Mouse (Mus musculus) B cell, adult 2 months (primary cell): ENCODE results near the gene Ttc7.

ENCODE experiments used
- DNase-seq, 2 experiments: peaks; one replicate each; pipeline ENCODE4 v3.0.0; 2022

Gene Ttc7

GRCm38 (mm10) chr17:87372189-87372588 lies 89.5 kb downstream of the Ttc7 start:
- DNase-seq: no peak

DNA sequence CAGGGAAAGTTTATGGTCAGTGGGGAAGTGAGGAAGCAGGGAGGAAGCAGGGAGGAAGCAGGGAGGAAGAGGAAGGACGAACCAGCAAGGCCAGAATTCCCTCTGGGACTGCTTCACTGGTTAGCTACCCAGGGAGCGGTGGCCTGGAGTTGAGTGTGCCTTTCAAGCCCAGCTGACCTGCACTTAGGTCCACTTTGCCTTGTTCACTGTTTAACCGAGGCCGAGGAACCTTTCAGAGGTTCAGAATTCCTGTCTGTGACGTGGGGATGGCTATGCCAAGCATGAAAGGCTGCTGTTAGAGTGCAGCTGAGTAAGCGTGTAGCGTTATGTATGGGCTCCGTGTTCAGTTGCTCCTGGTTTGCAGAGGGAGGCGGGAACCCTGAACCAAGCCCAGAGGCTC lies 90.6 kb downstream of the Ttc7 start:
- DNase-seq: no peak

DNA sequence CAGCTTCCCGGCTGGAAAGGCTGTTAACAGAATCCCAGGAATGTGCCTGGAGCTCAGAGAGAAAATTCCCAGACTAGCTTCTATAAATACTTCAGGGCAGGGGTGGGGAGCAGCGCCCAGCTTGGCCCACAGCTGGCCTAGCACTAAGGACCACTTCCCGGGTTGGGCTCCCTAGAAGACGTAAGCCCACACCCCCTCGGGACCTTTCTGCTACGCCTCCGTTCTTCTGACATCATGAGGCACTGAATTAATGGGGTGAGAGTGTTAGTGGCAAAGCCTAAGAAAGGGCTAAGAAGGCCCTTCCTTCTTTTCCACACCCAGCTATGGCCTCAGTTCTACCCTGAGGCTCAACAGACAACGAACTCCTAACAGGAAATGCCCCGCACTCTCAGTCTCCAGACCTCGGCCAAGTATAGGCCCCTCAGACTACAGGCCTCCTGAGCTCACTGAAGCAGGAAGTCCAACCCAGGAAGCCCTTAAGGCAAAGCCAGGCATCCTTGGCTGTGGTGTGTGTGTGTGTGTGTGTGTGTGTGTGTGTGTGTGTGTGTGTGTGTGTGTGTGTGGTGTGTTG lies 93.3 kb downstream of the Ttc7 start:
- DNase-seq: peak; percentile 34 to 49

DNA sequence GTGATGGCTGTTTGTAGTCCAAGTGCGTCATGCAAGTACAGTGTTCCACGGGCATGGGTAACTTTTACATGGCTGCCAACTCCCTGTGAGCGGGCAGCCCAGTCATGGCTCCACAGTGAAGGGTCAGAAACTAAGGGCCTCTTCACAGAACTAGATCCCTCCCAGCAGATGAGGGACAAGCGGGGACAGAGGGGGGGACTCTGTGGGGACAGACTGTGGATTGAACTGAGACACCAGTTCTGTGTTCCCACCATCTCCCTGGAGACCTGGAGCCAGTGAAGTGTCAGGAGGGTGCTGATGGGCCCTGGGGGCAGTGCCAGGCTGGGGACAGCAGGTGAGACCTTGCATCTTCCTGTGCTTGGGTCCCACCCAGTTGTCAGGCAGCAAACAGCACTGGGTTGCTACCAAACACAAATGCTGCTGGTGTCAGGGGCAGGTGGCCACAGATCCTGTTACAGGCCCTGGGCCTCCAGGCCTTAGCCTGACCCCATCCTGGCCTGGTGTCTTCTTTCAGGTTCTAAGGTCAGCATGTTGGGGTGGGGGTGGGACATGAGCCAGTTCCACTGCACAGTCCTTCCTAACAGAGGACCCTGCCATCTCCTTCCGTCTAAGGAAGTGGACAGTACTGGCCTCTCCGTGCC lies 94.3 kb downstream of the Ttc7 start:
- DNase-seq: no peak

- DNase-seq: no peak
Observed at GRCm38 (mm10) chr17:87377536-87377935, 94.8 kb downstream of the Ttc7 start.

DNA sequence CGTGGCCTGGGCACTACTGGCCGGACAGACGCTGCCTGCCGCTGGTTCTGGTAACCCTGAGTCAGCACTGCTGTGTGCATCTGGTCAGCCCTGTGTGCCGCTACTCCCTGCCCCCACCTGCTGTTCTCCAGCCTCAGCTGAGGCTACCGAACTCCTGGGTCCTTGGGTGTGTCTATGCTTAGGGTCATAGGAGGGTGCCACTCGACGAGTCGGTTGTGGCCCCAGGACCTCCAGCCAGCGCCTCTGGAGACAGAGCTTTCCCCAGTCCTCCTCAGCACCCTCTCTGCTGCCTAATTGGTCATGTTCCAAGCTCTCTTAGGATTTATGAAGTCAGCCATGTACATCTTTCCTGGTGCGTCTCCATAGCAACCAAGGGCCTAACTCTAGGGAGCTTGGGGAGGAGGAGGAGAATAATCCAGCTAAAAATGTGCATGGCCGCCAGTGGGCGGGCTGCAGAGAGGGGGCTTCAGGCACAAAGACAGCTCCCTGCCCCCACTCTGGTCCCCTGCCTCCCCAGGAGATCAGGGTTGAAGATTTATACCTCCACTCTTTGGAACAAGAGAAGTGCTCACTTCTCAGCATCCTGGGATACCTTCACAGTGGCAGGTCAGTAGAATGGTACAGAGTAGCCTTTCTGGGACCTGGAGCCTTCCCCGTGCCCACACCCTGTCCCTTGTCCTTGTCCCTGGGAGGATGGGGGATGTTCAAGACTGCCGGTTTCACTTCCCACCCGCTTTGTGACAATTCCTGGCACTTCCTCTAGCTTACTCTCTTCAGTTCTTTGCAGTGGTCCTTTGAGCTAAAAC lies 95.9 kb downstream of the Ttc7 start:
- DNase-seq: no peak

DNA sequence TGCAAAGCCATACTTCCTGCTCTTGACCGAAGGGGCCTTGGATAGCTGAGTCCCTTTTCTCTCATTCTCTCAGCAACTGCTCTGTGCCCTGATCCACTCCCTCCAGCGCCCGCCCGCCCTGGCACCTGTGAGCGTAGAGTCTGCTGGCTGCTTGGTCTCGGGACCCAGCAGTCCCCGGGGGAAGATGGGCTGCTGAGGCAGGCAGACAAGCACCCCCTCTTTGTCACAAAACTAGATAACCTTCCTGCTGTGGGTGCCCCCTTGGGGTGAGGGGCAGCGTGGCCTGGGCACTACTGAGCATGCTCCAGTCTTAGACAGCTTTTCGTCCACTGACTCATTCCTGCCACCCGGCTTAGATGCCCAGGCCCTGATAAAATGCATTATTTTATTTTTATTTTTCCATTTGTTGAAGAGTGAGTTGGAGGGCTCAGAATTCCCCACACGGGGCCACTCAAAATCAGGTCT lies 96.5 kb downstream of the Ttc7 start:
- peak; percentile 12 to 24 for DNase-seq

- DNase-seq: no peak
Observed at GRCm38 (mm10) chr17:87379821-87380220, 97.1 kb downstream of the Ttc7 start.

DNA sequence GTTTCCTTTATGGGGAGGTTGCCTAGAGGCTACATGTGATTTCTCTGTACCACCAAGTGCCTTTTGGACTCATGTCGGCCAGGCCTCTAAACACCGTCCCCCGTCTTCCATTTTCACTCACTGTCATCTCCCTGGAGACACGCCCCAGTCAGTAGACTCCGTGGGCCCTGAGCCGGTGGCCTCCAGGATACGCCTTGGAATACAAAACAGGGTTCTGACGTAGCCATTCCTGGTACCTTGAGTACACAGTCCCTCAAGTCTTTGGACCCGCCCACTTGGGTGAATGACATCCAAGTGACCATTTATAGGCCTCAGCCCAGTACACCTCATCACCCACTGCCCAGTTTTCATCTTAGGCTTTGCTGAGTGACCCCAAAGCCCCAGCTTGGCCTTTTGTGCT lies 98.0 kb downstream of the Ttc7 start:
- no peak for DNase-seq

- DNase-seq: no peak
Observed at GRCm38 (mm10) chr17:87385835-87386234, 103.1 kb downstream of the Ttc7 start.

- peak; percentile 69 to 72 for DNase-seq
Observed at GRCm38 (mm10) chr17:87387068-87387467, 104.4 kb downstream of the Ttc7 start.

DNA sequence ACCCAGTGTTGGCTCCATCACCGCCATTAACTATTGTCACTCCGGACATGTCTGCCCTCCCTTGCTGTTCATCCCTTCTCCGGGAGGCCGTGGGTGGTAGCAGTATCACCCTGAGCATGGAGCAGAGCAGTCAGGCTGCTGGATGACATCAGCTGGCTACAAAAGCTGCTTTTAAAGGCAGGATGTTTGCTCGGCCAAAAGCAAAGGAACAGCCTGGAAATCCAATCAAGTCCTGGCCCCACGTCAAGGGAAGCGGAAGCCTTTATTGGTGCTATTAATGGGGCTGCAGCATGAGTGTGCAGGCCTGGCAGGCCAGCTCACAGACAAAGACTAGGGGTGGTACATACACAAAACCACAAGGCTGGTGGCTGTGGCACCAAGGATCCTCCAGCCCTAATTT lies 108.6 kb downstream of the Ttc7 start:
- no peak for DNase-seq

DNA sequence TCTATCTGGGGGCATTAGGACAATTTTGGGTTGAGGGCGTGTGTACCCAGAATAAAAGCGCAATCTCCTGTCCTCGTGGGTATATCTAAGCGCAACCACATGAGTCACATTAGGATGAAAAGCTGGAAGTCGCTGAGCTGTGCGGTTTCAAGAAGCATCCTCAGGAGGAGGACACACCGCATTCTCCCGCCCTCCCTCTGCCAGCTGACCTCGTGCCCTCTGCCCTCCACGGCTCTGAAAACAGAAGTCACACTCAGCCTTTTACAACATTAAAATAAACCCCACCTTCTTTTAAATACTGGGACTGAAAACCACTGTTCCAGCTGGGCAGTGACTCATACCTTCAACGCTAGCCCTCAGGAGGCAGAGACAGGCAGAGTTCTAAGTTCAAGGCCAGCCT lies 114.4 kb downstream of the Ttc7 start:
- DNase-seq: no peak

DNA sequence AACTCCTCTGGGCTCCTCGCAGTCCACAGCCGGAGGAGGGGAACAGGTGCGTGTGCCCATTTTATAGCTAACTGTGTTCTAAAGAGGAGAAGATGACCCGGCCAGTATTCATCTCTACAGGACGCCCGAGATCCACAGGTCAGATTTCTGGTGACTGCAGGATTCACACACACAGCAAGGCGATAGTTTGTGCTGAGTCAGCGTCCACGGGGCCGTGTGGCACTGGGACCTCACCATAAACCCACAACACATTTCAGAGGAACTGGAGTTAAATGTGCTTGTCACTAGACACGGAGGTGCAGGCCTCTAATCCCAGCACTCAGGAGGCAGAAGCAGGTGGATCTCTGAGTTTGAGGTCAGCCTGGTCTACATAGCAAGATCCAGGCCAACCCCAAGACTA lies 119.8 kb downstream of the Ttc7 start:
- no peak for DNase-seq

DNA sequence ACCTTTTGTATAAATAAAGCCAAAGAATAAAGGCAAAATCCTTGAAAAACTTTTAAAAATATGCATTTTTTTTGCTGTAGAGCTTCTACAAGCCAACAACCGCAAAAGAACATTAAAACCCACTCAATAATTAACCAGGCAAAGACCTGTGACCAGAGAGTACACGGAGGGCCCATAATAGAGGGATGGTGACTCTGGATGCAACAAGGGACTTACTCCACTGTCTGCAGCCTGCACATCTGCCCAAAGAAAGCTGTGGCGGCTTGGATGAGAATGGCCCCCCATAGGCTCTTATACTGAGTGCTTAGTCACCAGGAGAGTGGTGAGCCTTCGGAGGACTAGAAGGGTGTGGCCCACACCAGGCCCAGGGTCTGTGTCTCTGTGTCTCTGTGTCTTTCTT lies 120.8 kb downstream of the Ttc7 start:
- no peak for DNase-seq

DNA sequence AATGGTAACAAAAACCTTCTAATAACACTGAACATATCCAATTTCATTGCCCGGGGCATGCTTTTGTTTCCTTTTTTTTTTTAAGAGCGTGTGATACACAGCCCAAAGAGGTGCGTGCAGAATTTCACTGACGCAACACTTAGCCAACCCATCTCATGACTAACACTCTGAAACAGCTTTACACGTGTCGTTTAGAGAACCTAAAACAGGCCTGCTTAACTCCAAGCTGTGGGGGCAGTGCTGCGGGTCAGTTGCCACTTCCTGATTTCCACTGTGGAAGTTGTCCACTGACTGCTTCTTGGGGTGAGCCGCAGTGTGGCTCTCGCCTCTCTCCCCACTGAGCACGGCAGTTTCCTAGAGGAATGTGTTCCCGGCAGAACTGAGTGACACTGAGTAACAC lies 122.9 kb downstream of the Ttc7 start:
- peak in 1 of 2 experiments; percentile 17 for DNase-seq

DNA sequence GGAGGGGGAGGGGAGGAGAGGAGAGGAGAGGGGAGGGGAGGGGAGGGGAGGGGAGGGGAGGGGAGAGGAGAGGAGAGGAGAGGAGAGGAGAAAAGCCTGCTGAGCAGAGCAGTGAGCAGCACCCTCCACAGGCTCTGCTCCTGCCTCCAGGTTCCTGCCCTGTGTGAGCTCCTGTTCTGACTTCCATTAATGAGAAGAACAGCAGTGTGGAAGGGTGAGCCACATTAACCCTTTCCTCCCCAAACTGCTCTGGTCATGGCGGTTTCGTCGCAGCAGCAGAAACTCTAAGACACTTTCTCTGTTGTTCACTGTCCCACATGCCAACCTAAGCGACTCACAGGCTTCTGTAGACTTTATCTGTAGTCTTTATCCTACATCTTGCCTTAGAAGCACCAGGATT lies 124.0 kb downstream of the Ttc7 start:
- DNase-seq: no peak

- peak; percentile 27 to 37 for DNase-seq
Observed at GRCm38 (mm10) chr17:87418082-87418481, 135.4 kb downstream of the Ttc7 start.

DNA sequence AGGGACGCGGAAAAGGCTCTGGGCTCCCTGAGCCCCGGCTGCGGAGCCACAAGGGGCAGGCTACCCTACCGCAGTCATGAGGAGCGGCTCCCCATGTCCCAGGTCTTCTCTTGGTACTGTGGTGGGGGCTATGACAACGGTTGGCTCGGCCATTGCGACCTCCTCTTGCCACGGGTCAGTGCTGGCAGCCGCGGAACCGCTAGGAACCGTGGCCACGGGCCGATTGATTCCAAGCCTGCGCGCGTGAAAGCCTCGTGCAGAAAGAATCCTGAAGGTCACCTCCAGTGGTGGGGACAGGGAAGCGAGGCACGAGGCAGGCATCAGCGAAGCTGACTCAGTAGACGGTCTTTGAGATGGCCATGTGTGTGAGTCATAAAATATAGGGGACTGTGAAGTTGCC lies 144.8 kb downstream of the Ttc7 start, which contains the start of gene Stpg4:
TSS of gene Stpg4 (minus strand) at position 231 of the 400 bp plus-strand sequence.
- DNase-seq: no peak

GRCm38 (mm10) chr17:87429431-87429830 lies 146.7 kb downstream of the Ttc7 start:
- no peak for DNase-seq
